Mouse (Mus musculus) adrenal gland, postnatal 36 days (tissue): ENCODE data around the gene Dppa5a. TPM values are rescaled to one million over a fixed set of nuclear protein-coding genes. Genes with fewer than 3 reads are reported as not detected.
"Not testable (repeated sequence)": the region's sequence is repeated elsewhere in the genome, so short reads cannot be mapped to it uniquely, and the experiment has no call there.

Experiments
- DNase-seq, 2 experiments: peaks; one replicate each; pipeline ENCODE4 v3.0.0; 2021; ENCODE audit warnings: mixed read lengths in 1 of 2
- total RNA-seq, 2 experiments: library from RNA; stranded (reverse); gene quantifications; 2 replicates each; pipeline ENCODE4 v1.2.3; 2021

Dppa5a gene
- total RNA-seq, 2 experiments from 2014 or later = not detected

DNA sequence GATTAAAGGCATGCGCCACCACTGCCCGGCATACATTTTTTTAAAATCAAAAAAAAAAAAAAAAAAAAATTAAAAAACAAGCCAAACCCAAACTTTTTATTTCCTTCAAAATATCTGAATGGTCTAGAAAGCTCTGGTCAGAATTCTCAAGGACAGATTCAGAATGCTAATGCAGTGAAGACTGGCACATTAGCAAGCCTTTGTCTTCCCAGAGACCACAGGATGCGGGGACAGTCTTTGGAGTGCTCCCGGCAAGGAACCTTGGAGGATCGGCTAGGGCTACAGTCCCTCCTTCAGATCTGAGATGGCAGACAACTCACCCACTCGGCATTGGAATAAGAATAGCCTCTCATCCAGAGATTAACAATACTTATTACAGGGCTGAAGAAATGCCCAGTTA is 3.3 kb downstream of the Dppa5a start:
- no peak for DNase-seq

DNA sequence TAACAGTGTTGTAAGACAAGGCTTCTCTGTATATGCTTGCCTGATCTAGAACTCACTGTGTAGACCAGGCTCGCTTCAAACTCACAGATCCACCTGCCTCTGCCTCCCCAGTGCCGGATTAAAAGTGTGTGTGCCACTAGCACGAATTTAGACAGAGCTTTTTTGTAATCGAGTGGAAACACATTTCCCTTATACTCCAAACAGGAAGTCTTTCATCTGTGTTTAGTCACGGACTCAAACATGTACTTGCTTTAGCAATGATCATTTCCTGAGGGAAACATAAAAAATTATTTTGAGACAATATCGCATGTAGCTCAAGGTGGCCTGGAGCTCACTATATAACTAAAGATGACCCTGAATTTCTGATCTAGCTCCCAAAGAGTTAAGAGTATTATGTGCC is 4.6 kb downstream of the Dppa5a start:
- DNase-seq = no peak

DNA sequence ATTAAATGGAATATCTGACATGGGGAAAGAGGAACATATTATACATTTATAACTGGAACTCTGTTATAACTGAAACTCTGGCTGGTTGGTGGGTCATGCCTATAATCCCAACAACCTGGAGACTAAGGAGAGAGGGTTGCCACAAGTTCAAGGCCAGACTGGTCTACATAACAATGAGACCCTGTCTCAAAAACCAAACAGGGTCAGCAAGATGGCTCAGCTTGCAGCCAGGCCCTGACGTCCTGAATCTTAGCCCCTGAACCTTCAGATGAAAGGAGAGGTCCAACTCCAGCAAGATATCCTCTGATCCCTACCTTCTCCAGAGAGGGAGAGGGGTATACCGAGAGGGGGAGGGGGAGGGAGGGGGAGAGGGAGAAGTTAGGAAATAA is 7.5 kb downstream of the Dppa5a start:
- no peak for DNase-seq

DNA sequence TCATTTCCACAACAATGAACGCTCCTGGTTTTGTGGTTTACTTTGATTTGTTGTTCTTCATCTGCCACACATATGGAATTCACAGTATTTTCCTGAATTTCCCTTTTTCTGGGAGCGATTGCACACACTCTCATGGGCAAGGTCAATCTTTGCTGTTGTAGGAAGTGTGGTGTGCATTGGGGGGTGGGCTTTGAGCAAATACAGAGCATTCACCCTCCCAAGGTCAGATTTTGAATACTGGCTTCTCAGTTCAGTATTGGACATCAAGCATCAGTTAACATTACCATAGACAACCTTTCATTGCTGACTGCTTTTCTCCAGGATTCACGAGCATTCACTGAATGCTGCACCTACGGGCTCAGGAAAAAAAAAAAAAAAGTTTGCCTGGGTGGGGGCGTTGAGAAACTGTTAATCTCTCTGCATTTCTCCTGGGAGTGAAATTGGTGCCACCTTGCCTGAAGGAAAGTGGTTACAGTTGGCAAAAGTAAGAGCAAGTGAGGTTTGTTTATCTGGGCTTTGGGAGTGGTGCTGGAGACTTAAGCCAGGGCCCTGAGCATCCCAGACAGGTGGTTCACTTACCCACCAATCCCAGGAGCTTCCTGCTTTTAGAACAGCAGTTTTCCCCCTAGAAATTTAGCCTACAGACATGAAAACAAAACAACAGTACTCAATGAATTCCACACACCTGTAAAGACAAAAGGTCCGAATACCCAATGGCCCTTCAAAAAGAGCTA is 8.1 kb downstream of the Dppa5a start:
- no peak for DNase-seq

DNA sequence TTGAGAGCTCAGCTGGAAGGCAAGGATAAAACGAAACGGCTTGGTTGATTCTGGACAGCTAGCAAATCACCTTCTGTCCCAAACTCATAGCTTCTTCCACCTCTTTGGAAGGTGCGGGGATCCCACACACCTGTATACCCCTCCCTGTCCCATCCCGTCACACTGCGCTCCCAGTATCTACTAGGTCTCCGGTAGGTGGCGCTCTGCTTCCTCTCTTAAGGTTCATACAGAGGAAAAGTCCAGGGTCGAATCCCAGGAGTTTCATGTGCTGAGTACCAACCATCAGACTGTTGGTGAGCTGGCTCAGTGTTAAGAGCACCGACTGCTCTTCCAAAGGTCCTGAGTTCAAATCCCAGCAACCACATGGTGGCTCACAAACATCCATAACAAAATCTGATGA is 9.9 kb downstream of the Dppa5a start:
- DNase-seq = peak; percentile 68 to 79

DNA sequence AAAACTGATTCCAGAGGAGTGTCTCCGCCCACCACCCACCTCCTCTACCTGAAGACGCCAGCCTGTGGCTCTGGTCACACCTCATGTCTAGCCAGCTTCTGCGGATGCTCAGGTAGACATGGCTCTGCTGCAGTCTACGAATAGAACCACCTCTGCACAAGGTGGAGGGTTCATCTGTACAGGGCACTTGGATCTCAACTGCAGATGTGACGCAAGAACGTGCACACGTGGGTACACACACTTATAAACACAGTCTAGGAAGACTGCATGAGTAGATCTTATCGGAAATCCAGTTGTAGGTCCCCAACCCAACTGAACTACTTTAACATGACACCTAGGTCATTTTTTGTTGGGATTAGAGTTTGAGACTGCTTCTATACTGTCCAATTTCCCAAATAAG is 12.4 kb downstream of the Dppa5a start, which contains the start of gene Gsta2:
Gsta2 (minus strand) TSS at position 178 of the 400 bp plus-strand sequence.
- DNase-seq = no peak

DNA sequence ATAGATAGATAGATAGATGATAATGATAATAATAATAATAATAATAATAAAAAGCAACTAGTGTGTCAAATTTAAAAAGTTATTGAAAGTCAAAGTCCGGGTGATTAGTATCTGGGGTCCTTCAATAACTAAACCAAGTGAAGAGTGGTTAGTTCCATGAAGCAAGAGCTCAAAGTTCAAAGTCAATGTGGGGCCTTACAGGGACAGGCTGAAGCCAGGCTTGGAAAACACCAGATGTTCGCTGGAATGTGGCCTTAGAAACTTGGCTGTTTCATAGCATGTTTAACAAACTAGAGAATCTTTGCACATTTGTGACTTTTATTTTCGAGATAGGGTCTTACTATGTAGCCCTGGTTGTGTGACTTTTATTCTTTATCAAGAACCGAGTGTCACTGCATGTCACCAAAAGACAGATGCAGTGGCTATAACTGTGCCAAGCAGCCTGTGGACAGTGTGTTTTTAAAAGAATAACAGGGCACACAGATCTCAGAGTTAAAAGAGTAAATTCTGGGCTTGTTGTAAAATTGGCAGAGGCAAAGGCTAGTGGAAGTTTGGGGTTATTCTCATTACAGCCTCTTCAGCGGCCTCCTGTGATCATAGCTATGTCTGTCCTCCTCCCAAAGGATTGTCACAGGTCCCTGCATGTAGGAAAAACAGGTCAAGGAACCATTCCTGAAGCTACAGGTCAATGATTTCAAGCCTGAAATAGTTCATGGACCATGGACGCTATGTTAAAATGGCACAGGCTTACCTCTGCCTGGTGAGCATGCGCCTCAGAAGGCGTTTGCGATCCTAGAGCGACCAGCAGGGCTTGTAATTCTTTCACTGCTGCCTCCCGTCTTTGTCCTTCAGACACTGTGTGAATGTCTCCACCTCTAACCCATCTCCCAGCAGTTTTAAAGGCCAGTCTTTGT is 13.1 kb downstream of the Dppa5a start:
- DNase-seq = no peak

DNA sequence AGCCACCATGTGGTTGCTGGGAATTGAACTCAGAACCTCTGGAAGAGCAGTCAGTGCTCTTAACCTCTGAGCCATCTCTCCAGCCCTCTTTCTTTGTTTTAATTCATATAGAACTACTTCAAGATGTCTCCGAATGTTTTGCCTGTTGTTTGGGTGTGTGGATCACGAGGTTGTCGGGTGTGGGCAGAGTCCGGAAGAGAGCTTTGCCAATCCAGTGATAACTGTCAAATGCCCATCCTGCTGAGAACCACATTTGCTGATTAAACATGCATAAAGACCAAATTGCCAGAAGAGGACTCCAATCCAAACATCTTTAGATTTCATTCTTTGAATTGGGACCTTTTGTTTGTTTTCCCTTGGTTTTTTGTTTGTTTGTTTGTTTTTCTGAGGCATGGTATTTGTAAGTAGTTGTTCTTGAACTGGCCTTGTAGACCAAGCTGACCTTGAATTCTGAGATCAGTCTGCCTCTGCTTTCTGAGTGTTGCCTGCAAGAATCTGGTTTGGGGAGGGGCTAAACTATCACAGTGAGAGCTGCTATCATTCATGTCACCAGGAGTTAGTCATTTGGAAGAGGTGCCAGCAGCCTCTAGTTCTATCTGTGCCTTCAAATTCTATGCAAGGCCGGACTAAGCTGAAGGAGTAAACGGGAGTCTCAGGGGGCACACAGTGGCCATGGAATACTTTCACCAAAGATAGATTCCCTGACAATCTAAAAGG is 16.3 kb downstream of the Dppa5a start:
- peak; percentile 18 to 50 for DNase-seq

DNA sequence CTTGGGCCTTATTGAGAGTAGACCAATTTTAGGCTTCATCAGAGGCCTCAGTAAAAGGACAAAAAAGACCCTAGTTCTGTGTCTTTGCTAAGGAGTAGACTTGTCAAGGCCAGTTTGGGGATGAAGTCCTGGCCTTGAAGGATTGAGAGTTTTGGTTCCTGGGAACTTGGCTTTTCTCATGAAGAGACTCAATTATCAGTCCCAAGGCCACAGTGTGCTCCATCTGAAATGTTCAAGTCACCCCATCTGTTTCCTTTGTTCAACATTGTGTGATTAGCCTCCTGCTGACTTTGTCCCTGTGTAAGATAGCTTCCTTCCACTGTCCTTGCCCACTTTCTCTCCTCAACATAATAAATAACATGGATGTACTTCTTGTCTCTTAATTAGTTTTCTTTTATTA is 18.0 kb downstream of the Dppa5a start:
- not testable (repeated sequence) for DNase-seq

DNA sequence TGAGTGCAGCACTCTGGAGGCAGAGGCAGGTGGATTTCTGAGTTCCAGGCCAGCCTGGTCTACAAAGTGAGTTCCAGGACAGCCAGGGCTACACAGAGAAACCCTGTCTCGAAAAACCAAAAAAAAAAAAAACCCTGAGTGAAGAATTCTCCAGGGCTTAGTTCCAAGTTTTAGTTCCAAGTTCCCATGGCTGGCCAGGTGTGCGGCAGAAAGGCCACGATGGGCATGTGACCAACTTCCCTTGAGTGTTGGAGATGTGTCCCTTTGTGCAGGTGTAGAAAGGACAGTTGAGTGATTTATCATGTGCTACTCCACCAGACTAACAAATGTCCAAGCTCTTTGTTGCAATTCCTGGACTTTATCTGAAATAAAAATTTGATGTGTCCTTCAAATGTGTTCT is 18.8 kb downstream of the Dppa5a start:
- not testable (repeated sequence) for DNase-seq

DNA sequence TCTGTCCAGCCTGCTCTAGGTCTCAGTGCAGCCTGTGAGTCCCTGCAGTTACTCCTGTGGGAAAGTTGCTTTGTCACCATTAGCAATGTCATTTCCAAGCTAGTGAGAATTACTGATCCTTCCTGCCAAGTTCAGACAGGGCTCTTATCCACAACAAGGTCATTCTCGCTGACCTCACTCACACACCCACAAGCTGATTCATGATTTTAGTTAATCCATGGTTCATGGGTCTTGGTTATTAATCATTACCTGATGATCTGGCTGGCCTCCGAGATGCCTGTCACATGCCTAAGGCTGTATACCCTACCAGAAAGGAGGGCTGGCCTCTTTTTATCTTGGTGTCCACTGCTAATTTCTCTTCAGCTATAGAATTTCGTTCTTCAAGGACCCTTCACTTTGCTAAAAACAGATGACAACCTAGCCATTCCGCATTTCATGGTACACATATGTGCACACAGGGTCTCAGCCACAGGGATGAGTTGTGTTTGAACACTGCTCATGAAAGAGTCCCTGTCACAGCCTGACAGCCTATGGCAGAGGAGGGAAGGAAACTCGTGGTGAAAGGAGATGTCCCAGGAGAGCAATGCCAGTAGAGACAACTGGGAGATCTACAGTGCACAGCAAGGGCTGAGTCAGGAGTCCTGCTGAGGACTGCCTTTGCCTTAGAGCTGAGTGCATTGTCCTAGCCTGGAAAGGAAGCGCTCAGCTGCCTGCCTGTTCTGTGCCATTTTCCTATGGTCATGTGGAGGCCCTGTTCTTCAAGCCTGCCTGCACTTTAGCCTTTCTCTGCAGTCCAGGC is 19.6 kb downstream of the Dppa5a start:
- peak; percentile 50 to 66 for DNase-seq

DNA sequence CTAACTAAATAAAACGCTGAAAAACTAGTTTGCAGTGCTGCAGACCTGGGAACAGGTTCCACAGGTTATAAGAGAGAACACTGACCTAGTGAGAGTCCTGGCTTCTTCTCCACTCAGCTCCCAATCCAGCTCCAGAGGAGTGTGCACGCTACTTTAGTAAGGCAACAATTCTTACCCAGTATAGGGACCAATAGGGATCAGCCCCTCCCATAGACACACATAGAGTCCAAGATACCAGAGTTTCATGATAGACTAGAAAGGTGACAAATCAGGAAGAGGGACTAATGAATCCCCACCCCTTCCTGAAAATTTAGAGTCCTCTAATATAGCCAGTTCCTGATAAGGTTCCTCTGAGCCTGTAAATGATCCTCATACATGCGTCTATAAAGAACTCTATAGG is 21.0 kb downstream of the Dppa5a start:
- DNase-seq = no peak

DNA sequence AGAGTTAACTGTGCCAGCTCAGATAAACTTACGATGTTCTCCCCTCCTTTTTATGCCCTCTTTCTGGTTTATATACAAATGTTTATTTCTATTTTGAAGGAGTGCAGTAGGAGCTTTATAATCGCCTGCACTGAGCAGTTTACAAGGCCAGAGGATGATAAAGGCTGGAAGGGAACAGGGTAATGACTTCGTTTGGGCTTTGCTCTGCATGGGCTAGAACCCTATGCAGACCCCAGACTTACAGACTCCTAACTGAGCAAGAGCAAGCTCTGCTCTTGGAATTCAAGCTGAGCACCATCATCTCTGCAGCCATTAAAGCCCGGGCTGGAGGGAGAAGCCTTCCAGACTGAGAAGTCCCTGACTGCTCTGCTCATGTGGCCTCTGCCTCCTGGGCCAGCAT is 22.7 kb downstream of the Dppa5a start:
- not testable (repeated sequence) for DNase-seq

DNA sequence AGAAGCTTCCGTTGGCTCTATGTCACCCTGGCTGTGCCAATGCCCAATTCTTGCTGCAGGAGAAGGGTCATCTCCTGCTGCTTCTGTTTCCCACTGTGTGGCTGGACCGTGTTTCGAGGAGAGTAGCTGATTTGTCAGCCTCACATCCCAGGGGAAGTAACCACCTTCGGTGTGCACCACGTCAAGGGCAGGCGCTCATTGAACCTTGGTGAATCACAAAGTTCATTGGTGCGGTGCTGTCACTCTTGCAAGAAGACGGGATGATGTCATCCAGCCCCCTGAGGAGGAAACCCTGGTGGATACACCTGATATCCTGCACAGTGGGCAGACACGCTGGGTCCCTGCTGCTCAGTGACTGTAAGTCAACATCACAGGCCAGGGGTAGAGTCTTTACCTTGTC is 24.9 kb downstream of the Dppa5a start:
- DNase-seq = not testable (repeated sequence)

DNA sequence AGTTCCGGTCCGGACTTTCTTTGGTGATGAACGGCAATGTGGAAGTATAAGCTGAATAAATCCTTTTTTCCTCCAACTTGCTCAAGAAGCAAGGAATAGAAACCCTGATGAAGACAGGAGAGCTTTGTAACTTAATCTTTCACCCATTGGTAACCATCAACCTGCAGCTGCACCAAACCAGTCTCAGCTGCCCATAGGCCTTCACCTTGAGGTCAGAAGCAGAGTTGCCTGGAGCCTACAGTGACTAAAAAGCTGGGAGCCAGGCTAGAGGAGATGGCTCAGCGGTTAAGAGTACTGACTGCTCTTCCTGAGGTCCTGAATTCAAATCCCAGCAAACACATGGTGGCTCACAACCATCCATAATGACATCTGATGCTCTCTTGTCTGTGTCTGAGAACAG is 25.5 kb downstream of the Dppa5a start:
- DNase-seq = not testable (repeated sequence)

DNA sequence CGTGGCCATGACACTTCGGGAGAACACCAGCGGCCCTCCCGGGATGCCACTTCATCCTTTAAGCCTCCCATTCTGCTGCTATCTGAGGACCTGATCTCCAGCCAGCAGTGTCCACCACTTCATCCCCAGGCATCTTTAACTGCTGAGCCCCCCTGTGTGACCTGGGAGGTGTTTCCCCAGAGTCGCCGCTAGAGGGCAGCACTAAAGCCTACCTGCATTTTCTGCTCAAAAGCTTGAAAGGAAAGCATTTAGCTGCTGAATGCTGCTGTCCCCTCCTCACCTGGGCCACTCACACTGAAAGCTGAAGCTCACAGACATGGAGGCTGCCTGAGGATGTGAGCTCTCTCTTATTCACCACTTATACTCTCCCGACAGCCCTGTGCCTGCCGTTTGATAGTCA is 27.7 kb downstream of the Dppa5a start:
- peak; percentile 43 to 59 for DNase-seq

DNA sequence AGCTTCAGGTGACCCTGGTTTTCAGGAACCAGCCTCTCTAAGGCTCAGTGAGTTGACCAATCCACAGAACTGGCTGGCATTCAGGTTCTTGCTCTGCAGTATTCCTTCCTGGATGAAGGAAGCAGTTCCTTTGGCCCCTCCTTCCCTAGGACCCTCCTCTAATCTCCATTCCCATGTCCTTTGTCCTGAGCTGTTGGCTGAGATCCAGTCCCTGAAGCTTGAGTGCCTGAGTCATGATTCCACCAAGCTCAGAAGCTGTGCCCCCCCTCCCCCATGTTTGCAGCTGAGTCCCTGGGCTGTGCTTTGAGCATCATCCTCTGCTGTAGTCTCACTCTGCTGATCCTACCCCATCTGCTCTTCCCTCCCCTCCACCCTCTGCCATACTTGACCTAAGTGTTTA is 30.9 kb downstream of the Dppa5a start:
- DNase-seq = peak in 1 of 2 experiments; percentile 27

DNA sequence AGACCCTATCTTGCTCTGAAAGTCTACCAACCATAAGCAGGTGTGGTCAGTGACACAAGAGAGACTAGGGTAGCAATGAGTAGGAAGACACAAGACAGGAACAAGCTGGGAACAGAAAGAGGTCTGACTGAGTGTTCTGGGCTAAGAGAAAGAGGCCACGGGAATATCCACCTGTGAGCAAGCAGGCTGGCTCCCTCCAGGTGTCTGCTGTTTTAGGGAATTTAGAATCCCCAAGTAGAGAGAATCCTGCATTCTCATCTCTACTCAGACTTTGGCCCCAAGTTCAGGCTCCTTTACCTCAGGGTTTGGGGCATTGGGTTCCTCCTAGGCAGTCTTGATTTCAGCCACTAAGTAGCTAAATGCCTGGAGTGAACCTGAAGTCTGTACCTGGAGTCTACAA is 40.7 kb downstream of the Dppa5a start, which contains the start of gene Omt2b:
Omt2b (plus strand) TSS at position 301 of the 400 bp plus-strand sequence.
- DNase-seq = not testable (repeated sequence)

DNA sequence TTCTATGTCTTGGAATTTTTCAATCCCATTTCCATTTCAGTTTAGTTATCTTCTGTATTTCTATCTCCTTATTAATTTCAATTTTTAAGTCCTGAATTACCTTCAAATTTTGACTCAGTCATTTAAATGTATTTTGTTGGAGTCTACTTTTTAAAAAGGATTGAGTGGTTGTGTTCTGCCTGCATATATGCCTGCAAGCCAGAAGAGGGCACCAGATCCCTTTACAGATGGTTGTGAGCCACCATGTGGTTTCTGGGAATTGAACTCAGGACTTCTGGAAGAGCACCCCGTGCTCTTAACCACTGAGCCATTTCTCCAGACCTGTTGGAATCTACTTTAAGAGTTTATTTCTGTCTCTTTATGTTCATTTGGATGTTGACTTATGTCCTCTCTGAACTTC is 48.5 kb downstream of the Dppa5a start:
- peak; percentile 7 to 23 for DNase-seq
